Mouse (Mus musculus) cerebellum, adult 2 months (tissue): ENCODE measurements around the gene Car10.

Experiments used
- CTCF ChIP-seq: fragments of 200-500 bp; IDR thresholded peaks from 2 replicates; pipeline ENCODE4 v1.5.1; 2011; ENCODE audit warnings: low read depth, mild to moderate bottlenecking, control low read depth, low read length, moderate library complexity, borderline replicate concordance; ENCODE audit not compliant: insufficient read depth
- POLR2A ChIP-seq: fragments of 200-500 bp; IDR thresholded peaks from 2 replicates; pipeline ENCODE4 v1.6.1; 2011; ENCODE audit warnings: low read length, control low read depth, borderline replicate concordance; ENCODE audit not compliant: insufficient read depth

DNA sequence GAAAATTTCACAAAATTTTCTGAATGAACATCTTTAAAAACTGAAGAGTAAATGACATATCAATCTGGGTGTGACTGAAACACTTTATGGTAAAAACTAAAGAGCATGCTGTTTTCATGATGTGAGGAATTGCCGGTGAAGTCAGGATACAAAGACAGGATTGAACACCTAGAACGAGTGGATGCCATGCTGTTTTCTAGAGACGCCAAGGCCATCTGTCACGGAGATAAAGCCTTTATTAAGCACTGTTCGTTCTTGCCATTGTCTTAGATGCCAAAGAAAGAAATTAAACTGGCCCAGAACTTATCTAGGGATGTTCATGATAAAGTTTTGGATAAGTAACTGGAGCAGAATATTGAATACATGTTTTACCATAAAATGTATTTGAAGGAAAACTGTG lies 153.9 kb downstream of the Car10 start:
- no peak for TF ChIP-seq CTCF
- no peak for TF ChIP-seq POLR2A
